Mouse (Mus musculus): ENCODE data around the gene Iqgap2.

Iqgap2 gene

GRCm38 (mm10) chr13:95778761-95779161 is 113.0 kb downstream of the Iqgap2 start:
- DNase-seq (ENCODE audit: low read depth), result peak; percentile 90

- DNase-seq (ENCODE audit: low read depth), result peak; percentile 26
Measured at GRCm38 (mm10) chr13:95777651-95778391, 113.9 kb downstream of the Iqgap2 start.

GRCm38 (mm10) chr13:95777237-95777636 is 114.5 kb downstream of the Iqgap2 start:
- peak; percentile 85 for DNase-seq (ENCODE audit: low read depth)

GRCm38 (mm10) chr13:95774966-95775696 is 116.6 kb downstream of the Iqgap2 start:
- no peak for DNase-seq (ENCODE audit: low read depth)

GRCm38 (mm10) chr13:95765017-95765416 is 126.7 kb downstream of the Iqgap2 start:
- peak; percentile 92 for DNase-seq (ENCODE audit: low read depth)

GRCm38 (mm10) chr13:95763876-95764517 is 127.7 kb downstream of the Iqgap2 start:
- DNase-seq (ENCODE audit: low read depth), result peak; percentile 88

GRCm38 (mm10) chr13:95759810-95760209 is 131.9 kb downstream of the Iqgap2 start:
- no peak for DNase-seq (ENCODE audit: low read depth)

GRCm38 (mm10) chr13:95754285-95754684 is 137.4 kb downstream of the Iqgap2 start:
- no peak for DNase-seq (ENCODE audit: low read depth)

- DNase-seq (ENCODE audit: low read depth), result no peak
Measured at GRCm38 (mm10) chr13:95752386-95752785, 139.3 kb downstream of the Iqgap2 start.

GRCm38 (mm10) chr13:95747541-95747940 is 144.2 kb downstream of the Iqgap2 start:
- DNase-seq (ENCODE audit: low read depth), result no peak

- DNase-seq (ENCODE audit: low read depth), result no peak
Measured at GRCm38 (mm10) chr13:95747101-95747500, 144.6 kb downstream of the Iqgap2 start.

GRCm38 (mm10) chr13:95746509-95746908 is 145.2 kb downstream of the Iqgap2 start:
- peak; percentile 50 for DNase-seq (ENCODE audit: low read depth)

GRCm38 (mm10) chr13:95745451-95745850 is 146.3 kb downstream of the Iqgap2 start:
- no peak for DNase-seq (ENCODE audit: low read depth)

GRCm38 (mm10) chr13:95742881-95743466 is 148.7 kb downstream of the Iqgap2 start:
- no peak for DNase-seq (ENCODE audit: low read depth)

- DNase-seq (ENCODE audit: low read depth), result no peak
Measured at GRCm38 (mm10) chr13:95741813-95742689, 149.7 kb downstream of the Iqgap2 start.

GRCm38 (mm10) chr13:95739651-95740050 is 152.1 kb downstream of the Iqgap2 start:
- peak; percentile 40 for DNase-seq (ENCODE audit: low read depth)

- no peak for DNase-seq (ENCODE audit: low read depth)
Measured at GRCm38 (mm10) chr13:95730491-95730890, 161.2 kb downstream of the Iqgap2 start.

GRCm38 (mm10) chr13:95719320-95720232 is 172.1 kb downstream of the Iqgap2 start:
- DNase-seq (ENCODE audit: low read depth), result peak; percentile 90

- DNase-seq (ENCODE audit: low read depth), result peak; percentile 21
Measured at GRCm38 (mm10) chr13:95715356-95715755, 176.4 kb downstream of the Iqgap2 start.

GRCm38 (mm10) chr13:95714271-95714975 is 177.3 kb downstream of the Iqgap2 start:
- no peak for DNase-seq (ENCODE audit: low read depth)

All from 416B (cell line).